Mouse (Mus musculus) lung, adult 18-20 months (tissue): ENCODE measurements around the gene Zbtb25.

Experiments used
- DNase-seq, 2 experiments: peaks; one replicate each; pipeline ENCODE4 v3.0.0; 2022; ENCODE audit warnings: mixed read lengths in 2 of 2

Zbtb25 gene

DNA sequence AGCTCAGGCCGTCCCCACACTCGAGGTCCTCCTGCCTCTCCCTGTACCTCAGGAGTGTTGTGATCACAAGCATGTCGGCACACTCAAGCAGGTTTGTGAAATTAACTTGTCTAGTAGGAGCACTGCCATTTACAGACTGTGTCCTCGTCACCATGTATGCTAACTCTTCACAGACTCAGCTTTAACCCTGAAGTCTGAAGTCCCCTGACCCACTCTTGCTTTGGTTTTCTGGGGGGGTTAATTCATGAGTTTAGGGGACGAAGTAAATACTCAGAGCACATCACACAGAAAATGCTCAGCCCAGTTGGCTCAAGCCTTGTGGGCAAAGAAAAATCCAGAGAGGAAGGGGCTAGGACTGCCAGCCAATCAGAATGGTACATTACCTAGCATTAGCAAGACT, 33.8 kb downstream of the Zbtb25 start:
- no peak for DNase-seq

GRCm38 (mm10) chr12:76333688-76334087, 35.7 kb downstream of the Zbtb25 start:
- no peak for DNase-seq

- no peak for DNase-seq
These were observed 40.6 kb downstream of the Zbtb25 start for GRCm38 (mm10) chr12:76328567-76329354.

GRCm38 (mm10) chr12:76326437-76327220, 42.8 kb downstream of the Zbtb25 start:
- DNase-seq: peak; percentile 54 to 70

DNA sequence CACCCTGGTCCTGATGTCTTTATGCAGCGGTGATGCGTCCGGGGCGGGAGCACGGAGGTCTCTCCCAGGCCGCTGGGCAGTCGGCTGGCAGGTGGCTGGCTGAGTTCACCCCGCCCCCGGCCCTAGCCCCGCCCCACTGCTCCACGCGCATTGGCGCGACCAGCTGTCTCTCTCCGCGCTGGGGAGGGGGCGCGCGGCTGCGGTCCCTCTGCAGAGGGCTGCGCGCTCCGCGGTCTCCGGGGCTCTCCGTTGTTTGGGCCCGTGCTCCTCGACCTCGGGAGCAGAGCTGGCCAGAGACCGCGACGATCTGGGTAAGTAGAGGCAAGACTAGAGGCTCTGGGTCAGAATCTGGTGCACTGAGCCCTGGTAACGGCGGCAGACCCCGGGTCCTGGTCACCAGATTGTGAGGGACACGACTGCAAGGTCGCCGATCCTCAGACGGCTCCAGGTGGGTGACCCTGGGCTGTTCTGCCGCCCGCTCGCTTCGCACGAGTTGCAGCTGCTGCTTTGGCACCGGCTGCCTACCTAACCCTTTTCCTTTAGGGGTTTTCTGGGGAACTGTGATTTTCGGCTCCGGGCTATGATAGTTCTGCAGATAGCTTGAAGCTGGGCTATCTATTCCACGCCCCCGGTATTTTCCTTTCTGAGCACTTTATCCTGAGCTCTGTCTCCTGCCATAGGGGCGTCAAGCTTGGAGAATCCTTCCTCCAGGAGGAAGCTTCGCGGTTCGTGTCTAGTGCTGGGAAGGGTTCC, 44.5 kb downstream of the Zbtb25 start, which contains the start of gene Akap5:
Gene Akap5 (plus strand): TSS at position 213 of the 753 bp plus-strand sequence.
- peak; percentile 53 to 57 for DNase-seq

- peak; percentile 67 to 70 for DNase-seq
These were observed 50.9 kb downstream of the Zbtb25 start for GRCm38 (mm10) chr12:76318282-76319212.

- no peak for DNase-seq
These were observed 57.5 kb downstream of the Zbtb25 start for GRCm38 (mm10) chr12:76311951-76312350.

DNA sequence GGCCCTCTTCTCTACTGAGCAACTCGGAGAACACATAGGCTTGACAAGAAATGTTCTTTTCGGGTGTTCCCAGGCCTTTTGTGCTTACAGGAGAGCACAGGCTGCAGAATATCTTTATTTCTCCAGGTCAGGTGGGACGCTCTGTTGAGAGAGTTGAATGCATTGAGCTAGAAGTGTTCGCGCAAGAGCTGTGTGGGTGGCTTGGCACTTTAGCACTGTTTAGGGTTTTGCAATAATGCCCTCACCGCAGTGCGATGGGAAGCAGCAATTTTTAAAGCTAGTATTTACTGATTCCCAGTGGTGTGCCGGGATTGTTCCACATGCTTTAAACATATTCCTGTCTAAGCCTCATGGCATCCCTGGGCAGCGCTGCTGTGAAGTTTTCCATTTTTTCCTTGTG, 58.2 kb downstream of the Zbtb25 start:
- peak in 1 of 2 experiments; percentile 33 for DNase-seq

GRCm38 (mm10) chr12:76310633-76311032, 58.8 kb downstream of the Zbtb25 start:
- DNase-seq: no peak

DNA sequence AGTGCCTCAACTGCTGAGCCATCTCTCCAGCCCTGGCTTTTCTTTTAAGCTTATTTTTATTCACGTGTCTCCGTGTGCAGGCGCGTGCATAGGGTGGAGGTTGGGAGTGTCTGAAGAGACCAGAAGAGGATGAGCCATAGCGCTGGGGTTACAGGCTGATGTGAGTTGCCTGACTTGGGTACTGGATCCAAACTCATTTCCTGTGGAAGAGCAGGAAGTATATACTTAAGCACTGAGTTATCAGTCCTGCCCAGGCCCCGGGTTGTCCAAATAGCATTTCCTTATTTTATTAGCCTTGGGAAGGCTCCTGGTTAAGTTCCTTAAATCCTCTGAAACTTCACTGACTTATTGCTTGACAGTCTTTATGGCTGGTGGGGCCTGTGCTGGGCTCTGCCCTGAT, 59.4 kb downstream of the Zbtb25 start:
- DNase-seq: no peak

DNA sequence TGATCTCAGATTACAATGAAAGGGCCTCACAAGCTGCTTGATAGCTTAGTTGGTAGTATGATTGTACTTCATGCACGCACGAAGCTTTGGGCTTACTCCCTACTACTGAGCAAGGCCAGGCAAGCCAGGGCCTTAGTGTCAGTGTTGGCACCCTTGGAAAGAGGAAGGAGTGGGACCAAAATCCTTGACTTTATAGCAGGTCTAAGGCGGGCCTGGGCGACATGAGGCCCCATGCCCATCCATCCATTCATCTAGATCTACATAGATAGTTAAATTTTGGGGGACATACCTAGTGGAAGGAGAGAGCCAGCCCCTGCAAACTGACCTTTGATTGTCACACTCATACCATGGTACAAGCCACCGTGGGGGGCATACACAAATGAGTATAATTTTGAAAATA, 61.0 kb downstream of the Zbtb25 start:
- DNase-seq: no peak

DNA sequence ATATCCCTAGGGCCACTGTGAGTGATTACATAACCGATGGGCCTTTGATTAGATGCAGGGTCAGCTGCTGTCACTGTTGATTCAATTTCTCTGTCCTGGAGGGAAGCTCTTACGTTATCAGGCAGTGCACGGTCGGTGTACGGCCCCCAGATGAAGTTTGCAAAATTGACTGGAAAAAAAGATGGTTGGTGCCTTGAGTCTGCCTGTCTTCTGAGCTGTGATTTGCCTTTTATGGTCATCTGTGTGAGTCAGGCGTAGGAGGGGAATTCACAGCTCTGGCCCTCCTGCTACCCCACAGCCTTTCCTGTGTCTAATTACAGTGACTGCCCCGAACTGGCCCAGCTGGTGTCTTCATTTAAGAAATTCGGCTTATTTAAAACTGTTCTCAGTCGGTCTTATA, 61.4 kb downstream of the Zbtb25 start:
- DNase-seq: peak in 1 of 2 experiments; percentile 32

DNA sequence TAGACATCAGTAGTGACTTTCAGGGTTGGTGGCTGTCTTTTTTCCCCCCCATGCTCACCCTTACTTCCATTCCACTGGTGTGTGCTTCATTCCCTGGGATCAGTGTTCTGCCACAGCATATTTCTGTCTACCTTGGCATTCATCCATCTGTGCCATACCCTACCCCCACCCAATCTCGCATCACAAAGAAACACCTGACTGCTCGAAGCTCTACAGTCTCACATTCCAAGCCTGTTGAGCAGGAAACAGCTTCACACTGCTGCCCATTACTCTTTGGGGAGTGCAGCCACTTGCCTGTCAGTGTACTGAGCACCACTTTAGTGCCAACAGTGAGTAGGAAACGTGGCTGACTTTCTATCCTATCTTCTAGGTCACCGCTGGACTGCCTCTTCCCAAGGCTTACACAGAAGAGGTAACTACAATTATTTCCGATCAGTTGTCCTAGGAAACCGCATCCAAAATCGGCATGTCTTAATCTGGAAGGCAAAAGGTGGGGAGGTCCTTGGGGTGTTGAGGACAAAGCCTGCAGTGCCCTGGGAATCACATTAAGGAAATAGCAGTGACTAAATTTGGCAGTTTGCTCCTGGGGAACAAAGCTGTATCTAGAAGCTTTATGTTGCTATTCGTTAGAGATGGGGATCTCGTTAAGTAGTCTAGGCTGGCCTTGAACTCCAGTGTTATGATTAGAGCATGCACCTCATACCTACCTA, 62.4 kb downstream of the Zbtb25 start:
- DNase-seq: peak in 1 of 2 experiments; percentile 32

- peak; percentile 51 to 58 for DNase-seq
These were observed 64.3 kb downstream of the Zbtb25 start for GRCm38 (mm10) chr12:76305107-76305506.

- no peak for DNase-seq
These were observed 65.2 kb downstream of the Zbtb25 start for GRCm38 (mm10) chr12:76304199-76304598.

DNA sequence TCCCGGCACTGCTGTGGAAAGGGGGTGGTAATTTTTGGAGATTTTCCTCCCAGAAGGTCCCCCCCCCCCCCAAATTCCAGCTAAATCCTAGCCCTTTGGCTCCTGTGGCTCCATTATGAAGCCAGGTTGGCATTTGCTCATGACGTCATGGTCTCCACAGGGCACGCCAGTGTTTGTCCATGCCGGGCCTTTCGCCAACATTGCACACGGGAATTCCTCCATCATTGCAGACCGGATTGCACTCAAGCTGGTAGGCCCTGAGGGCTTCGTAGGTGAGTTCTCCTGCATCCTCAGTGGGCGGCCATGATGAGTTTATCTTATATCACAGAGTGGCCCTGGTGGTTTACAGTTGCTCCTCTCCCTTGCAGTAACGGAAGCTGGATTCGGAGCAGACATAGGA, 65.9 kb downstream of the Zbtb25 start:
- DNase-seq: peak; percentile 67 to 72

GRCm38 (mm10) chr12:76300367-76300766, 69.0 kb downstream of the Zbtb25 start:
- no peak for DNase-seq

- DNase-seq: peak; percentile 70 to 77
These were observed 70.0 kb downstream of the Zbtb25 start for GRCm38 (mm10) chr12:76299361-76299906.

DNA sequence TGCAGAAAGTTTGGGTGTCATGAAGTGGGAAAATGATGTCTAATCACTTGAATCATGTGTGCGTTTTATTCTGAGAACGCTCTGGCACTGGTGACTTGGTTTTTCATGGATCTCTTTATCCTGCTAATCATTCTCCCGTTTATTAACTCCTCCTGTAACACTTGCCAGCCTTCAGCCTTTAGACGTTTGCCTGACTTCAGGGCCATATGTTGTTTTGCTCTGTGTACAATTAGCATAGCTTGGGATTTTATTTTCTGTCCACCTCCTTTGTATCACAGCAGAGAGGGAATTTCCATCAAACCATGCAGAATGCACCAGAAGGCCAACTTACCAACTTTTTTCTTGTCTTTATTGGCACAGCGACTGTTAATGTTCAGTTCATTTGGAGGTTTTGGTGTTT, 71.6 kb downstream of the Zbtb25 start:
- no peak for DNase-seq
